Mouse (Mus musculus) stomach, postnatal 0 days (tissue): Measurements from ENCODE around the gene Cnbp.

ENCODE experiments used
- CTCF ChIP-seq: IDR thresholded peaks from 2 replicates; pipeline ENCODE4 v1.5.1; 2016; ENCODE audit warnings: antibody characterized with exemption, low read depth, mild to moderate bottlenecking, moderate library complexity
- EP300 ChIP-seq: optimal IDR thresholded peaks from 2 replicates; pipeline ENCODE3; 2016; ENCODE audit warnings: antibody characterized with exemption

DNA sequence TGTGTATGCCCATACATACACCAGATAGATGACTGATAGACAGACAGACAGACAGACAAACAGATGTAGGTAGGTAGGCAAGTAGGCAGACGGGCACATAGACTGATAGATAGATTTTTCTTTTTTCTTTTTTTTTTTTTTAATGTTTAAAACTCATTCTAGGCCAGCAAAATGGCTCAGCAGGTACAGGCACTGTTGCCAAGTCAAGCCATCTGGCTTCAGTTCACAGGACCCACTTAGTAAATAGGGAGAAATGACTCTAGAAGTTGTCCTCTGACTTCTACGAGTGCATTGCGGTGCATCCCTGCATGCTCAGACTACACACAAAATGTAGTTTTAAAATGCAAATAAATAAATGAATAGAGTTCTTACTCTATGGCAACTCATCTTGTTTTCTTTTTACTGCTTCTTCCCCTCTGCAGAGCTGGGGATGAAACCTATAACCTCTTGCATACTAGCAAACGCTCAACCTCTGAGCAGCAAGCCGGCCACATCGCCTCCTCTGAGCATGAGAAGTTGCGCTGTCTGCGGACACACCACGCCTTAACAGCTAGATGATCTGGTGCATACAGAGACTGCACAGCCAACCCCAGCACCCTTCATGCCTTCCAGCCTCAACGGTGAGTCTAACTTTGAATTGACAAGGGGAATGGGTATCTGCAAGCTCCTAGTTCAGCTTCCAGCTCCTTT is 56.9 kb downstream of the Cnbp start:
- TF ChIP-seq CTCF (no peak), EP300 (no peak)
